Mouse (Mus musculus): ENCODE measurements around the gene Olfr518. TPM values are rescaled to one million over a fixed set of nuclear protein-coding genes. Genes with fewer than 3 reads are reported as not detected.

Gene Olfr518
- not detected in 2 replicates for polyA plus RNA-seq (2014; fragmentation: Nextera tagmentation; extraction: Ambion mirVana)

- Histone ChIP-seq H3K36me3 (ENCODE audit: control insufficient read depth, insufficient read depth, low read length) (no peaks in the 10 kb centered on the region), H3K27ac (ENCODE audit: low read depth, low read length) (no peak within 1 kb of the TSS), H3K9me3 (ENCODE audit: control insufficient read depth, low read length) (no peaks in the 10 kb centered on the region), H3K27me3 (ENCODE audit: control insufficient read depth, insufficient read depth, low read length) (no peaks in the 10 kb centered on the region), H3K4me2 (replicated peaks; ENCODE audit: low read depth, low read length) (no peak within 1 kb of the TSS), H3K4me3 (ENCODE audit: low read depth, low read length) (no peak within 1 kb of the TSS), H3K9ac (ENCODE audit: low read depth, low read length) (no peak within 1 kb of the TSS), H3K4me1 (replicated peaks; ENCODE audit: control insufficient read depth, insufficient read depth, low read length) (no peaks in the 10 kb centered on the region)
- DNase-seq (ENCODE audit: low spot score) (no peak), ATAC-seq (ENCODE audit: low FRiP score) (no peak)
- whole genome bisulfite sequencing: 89% methylated on average over 4 of the region's 4 CpGs
These were observed at the start of gene Olfr518 for GRCm38 (mm10) chr7:108884906-108885305. Olfr518 (minus strand) TSS chr7:108885006.

GRCm38 (mm10) chr7:108933794-108934731 lies 49.3 kb upstream of the Olfr518 start, which contains the start of gene Eif3f:
Eif3f (plus strand) TSS chr7:108934417.
- H3K27ac ChIP-seq (ENCODE audit: low read depth, low read length): peak within 1 kb of the TSS; percentile 52
- H3K27me3 ChIP-seq (ENCODE audit: control insufficient read depth, insufficient read depth, low read length): no peaks in the 10 kb centered on the region
- H3K4me3 ChIP-seq (ENCODE audit: low read depth, low read length): peak within 1 kb of the TSS; percentile 84
- H3K4me1 ChIP-seq (replicated peaks; ENCODE audit: control insufficient read depth, insufficient read depth, low read length): no peaks in the 10 kb centered on the region; the same call in 1 of the 2 replicates
- H3K9me3 ChIP-seq (ENCODE audit: control insufficient read depth, low read length): no peaks in the 10 kb centered on the region
- WGBS: 2% methylated on average over 50 of the region's 50 CpGs
- peak within 1 kb of the TSS; percentile 92 for H3K9ac ChIP-seq (ENCODE audit: low read depth, low read length)
- H3K4me2 ChIP-seq (replicated peaks; ENCODE audit: low read depth, low read length): peak within 1 kb of the TSS; percentile 55
- ATAC-seq (ENCODE audit: low FRiP score) (peak; percentile 99), DNase-seq (ENCODE audit: low spot score) (peak; percentile 95)
- peaks cover 5% of the 10 kb centered on the region for H3K36me3 ChIP-seq (ENCODE audit: control insufficient read depth, insufficient read depth, low read length)

GRCm38 (mm10) chr7:108929726-108930393 lies 45.1 kb upstream of the Olfr518 start, which contains the start of gene Nlrp10:
Nlrp10 (minus strand) TSS chr7:108930178.
- Histone ChIP-seq H3K9me3 (ENCODE audit: control insufficient read depth, low read length) (no peaks in the 10 kb centered on the region), H3K9ac (ENCODE audit: low read depth, low read length) (no peak within 1 kb of the TSS), H3K27ac (ENCODE audit: low read depth, low read length) (no peak within 1 kb of the TSS), H3K4me3 (ENCODE audit: low read depth, low read length) (no peak within 1 kb of the TSS), H3K4me2 (replicated peaks; ENCODE audit: low read depth, low read length) (no peak within 1 kb of the TSS), H3K27me3 (ENCODE audit: control insufficient read depth, insufficient read depth, low read length) (no peaks in the 10 kb centered on the region), H3K4me1 (replicated peaks; ENCODE audit: control insufficient read depth, insufficient read depth, low read length) (no peaks in the 10 kb centered on the region), H3K36me3 (ENCODE audit: control insufficient read depth, insufficient read depth, low read length) (no peaks in the 10 kb centered on the region)
- WGBS: 81% methylated on average over 6 of the region's 6 CpGs
- ATAC-seq (ENCODE audit: low FRiP score) (no peak), DNase-seq (ENCODE audit: low spot score) (no peak)

GRCm38 (mm10) chr7:108928280-108929188 lies 43.7 kb upstream of the Olfr518 start:
- Histone ChIP-seq H3K4me3 (ENCODE audit: low read depth, low read length) (no peak overlapping the region), H3K9me3 (ENCODE audit: control insufficient read depth, low read length) (no peaks in the 10 kb centered on the region), H3K4me2 (replicated peaks; ENCODE audit: low read depth, low read length) (no peak overlapping the region), H3K4me1 (replicated peaks; ENCODE audit: control insufficient read depth, insufficient read depth, low read length) (no peaks in the 10 kb centered on the region), H3K9ac (ENCODE audit: low read depth, low read length) (no peak overlapping the region), H3K27ac (ENCODE audit: low read depth, low read length) (no peak overlapping the region), H3K36me3 (ENCODE audit: control insufficient read depth, insufficient read depth, low read length) (no peaks in the 10 kb centered on the region), H3K27me3 (ENCODE audit: control insufficient read depth, insufficient read depth, low read length) (no peaks in the 10 kb centered on the region)
- ATAC-seq (ENCODE audit: low FRiP score): no peak
- 81% methylated on average over 11 of the region's 11 CpGs for WGBS
- no peak for DNase-seq (ENCODE audit: low spot score)

- ATAC-seq (ENCODE audit: low FRiP score): no peak
- no peak overlapping the region for H3K9ac ChIP-seq (ENCODE audit: low read depth, low read length)
- H3K27me3 ChIP-seq (ENCODE audit: control insufficient read depth, insufficient read depth, low read length): no peaks in the 10 kb centered on the region
- H3K4me3 ChIP-seq (ENCODE audit: low read depth, low read length): no peak overlapping the region
- H3K36me3 ChIP-seq (ENCODE audit: control insufficient read depth, insufficient read depth, low read length): no peaks in the 10 kb centered on the region
- no peak for DNase-seq (ENCODE audit: low spot score)
- H3K27ac ChIP-seq (ENCODE audit: low read depth, low read length): no peak overlapping the region
- no peaks in the 10 kb centered on the region for H3K9me3 ChIP-seq (ENCODE audit: control insufficient read depth, low read length)
- 86% methylated on average over 4 of the region's 4 CpGs for WGBS
- no peak overlapping the region for H3K4me2 ChIP-seq (replicated peaks; ENCODE audit: low read depth, low read length)
- H3K4me1 ChIP-seq (replicated peaks; ENCODE audit: control insufficient read depth, insufficient read depth, low read length): no peaks in the 10 kb centered on the region
These were observed 42.2 kb upstream of the Olfr518 start for GRCm38 (mm10) chr7:108927043-108927442.

- Histone ChIP-seq H3K27me3 (ENCODE audit: control insufficient read depth, insufficient read depth, low read length) (no peaks in the 10 kb centered on the region), H3K27ac (ENCODE audit: low read depth, low read length) (no peak overlapping the region), H3K36me3 (ENCODE audit: control insufficient read depth, insufficient read depth, low read length) (no peaks in the 10 kb centered on the region), H3K9me3 (ENCODE audit: control insufficient read depth, low read length) (no peaks in the 10 kb centered on the region), H3K4me3 (ENCODE audit: low read depth, low read length) (no peak overlapping the region), H3K4me1 (replicated peaks; ENCODE audit: control insufficient read depth, insufficient read depth, low read length) (no peaks in the 10 kb centered on the region), H3K9ac (ENCODE audit: low read depth, low read length) (no peak overlapping the region), H3K4me2 (replicated peaks; ENCODE audit: low read depth, low read length) (no peak overlapping the region)
- ATAC-seq (ENCODE audit: low FRiP score): no peak
- 85% methylated on average over 2 of the region's 2 CpGs for WGBS
- DNase-seq (ENCODE audit: low spot score): no peak
These were observed 19.2 kb upstream of the Olfr518 start for GRCm38 (mm10) chr7:108903969-108904368.

GRCm38 (mm10) chr7:108894320-108894719 lies 9.5 kb upstream of the Olfr518 start, which contains the start of gene Olfr519:
Olfr519 (minus strand) TSS chr7:108894420.
- no peak for DNase-seq (ENCODE audit: low spot score)
- no peaks in the 10 kb centered on the region for H3K9me3 ChIP-seq (ENCODE audit: control insufficient read depth, low read length)
- no peak for ATAC-seq (ENCODE audit: low FRiP score)
- 86% methylated on average over 5 of the region's 5 CpGs for WGBS
- H3K4me3 ChIP-seq (ENCODE audit: low read depth, low read length): no peak within 1 kb of the TSS
- H3K4me1 ChIP-seq (replicated peaks; ENCODE audit: control insufficient read depth, insufficient read depth, low read length): no peaks in the 10 kb centered on the region
- no peak within 1 kb of the TSS for H3K4me2 ChIP-seq (replicated peaks; ENCODE audit: low read depth, low read length)
- no peaks in the 10 kb centered on the region for H3K36me3 ChIP-seq (ENCODE audit: control insufficient read depth, insufficient read depth, low read length)
- no peak within 1 kb of the TSS for H3K27ac ChIP-seq (ENCODE audit: low read depth, low read length)
- no peaks in the 10 kb centered on the region for H3K27me3 ChIP-seq (ENCODE audit: control insufficient read depth, insufficient read depth, low read length)
- no peak within 1 kb of the TSS for H3K9ac ChIP-seq (ENCODE audit: low read depth, low read length)

- Histone ChIP-seq H3K4me3 (ENCODE audit: low read depth, low read length) (no peak within 1 kb of the TSS), H3K36me3 (ENCODE audit: control insufficient read depth, insufficient read depth, low read length) (no peaks in the 10 kb centered on the region), H3K9me3 (ENCODE audit: control insufficient read depth, low read length) (no peaks in the 10 kb centered on the region), H3K9ac (ENCODE audit: low read depth, low read length) (no peak within 1 kb of the TSS), H3K27me3 (ENCODE audit: control insufficient read depth, insufficient read depth, low read length) (no peaks in the 10 kb centered on the region), H3K4me2 (replicated peaks; ENCODE audit: low read depth, low read length) (no peak within 1 kb of the TSS), H3K4me1 (replicated peaks; ENCODE audit: control insufficient read depth, insufficient read depth, low read length) (no peaks in the 10 kb centered on the region), H3K27ac (ENCODE audit: low read depth, low read length) (no peak within 1 kb of the TSS)
- ATAC-seq (ENCODE audit: low FRiP score) (no peak), DNase-seq (ENCODE audit: low spot score) (no peak)
- 67% methylated on average over 2 of the region's 2 CpGs for WGBS
These were observed 12.5 kb downstream of the Olfr518 start, which contains the start of gene Olfr517 for GRCm38 (mm10) chr7:108872279-108872678. Olfr517 (minus strand) TSS chr7:108872379.
